Mouse (Mus musculus) heart, adult 2 months (tissue): ENCODE data around the gene Trio.

Source experiments
- CTCF ChIP-seq: fragments of 200-600 bp; IDR thresholded peaks from 2 replicates; pipeline ENCODE4 v1.8.1; 2022; ENCODE audit warnings: antibody characterized with exemption, mild to moderate bottlenecking, moderate library complexity
- POLR2A ChIP-seq: fragments of 200-500 bp; IDR thresholded peaks from 2 replicates; pipeline ENCODE4 v1.6.1; 2011; ENCODE audit warnings: mild to moderate bottlenecking, low read depth, low read length, control low read depth; ENCODE audit not compliant: insufficient read depth

DNA sequence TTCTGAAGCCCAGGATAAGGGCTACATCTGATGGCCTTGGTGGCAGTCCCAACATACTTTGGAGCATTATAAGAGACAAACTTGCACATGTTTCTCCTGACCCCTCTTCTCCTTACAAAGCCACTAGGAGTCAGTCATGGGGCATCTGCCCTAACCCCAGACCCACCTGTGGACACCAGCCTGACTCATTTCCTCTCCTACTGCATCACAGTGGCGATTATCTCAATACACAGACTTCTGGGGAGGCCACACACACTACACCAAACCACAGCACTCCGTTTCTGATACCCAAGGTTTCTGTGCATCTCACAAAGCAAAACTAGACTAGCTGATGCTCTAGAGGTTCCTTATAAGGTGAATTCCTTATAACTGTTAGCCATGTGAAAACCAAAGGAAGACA lies 153.4 kb downstream of the Trio start:
- TF ChIP-seq POLR2A (no peak), CTCF (no peak)
